Mouse (Mus musculus): ENCODE measurements around the gene Rnf223.

GRCm38 (mm10) chr4:156099427-156099826, 30.9 kb upstream of the Rnf223 start:
- TF ChIP-seq CTCF (IDR thresholded peaks at IDR 0.05; ENCODE audit: borderline replicate concordance, insufficient read depth, low read depth, low read length) (no peak), POLR2A (IDR thresholded peaks at IDR 0.05; ENCODE audit: borderline replicate concordance, insufficient read depth, low read length) (no peak)

All from cerebellum, adult 2 months (tissue).